Mouse (Mus musculus): Measurements from ENCODE around the gene Gm4133. TPM values are rescaled to one million over a fixed set of nuclear protein-coding genes. Genes with fewer than 3 reads are reported as not detected.

Gene Gm4133
- polyA plus RNA-seq (2015; fragmentation: Nextera tagmentation; extraction: Ambion mirVana) = not detected in 2 replicates

GRCm38 (mm10) chr7:20333965-20334364, at the start of gene Gm4133:
Gene Gm4133, minus strand, starts transcription at chr7:20334065.

GRCm38 (mm10) chr7:20375310-20375709, 41.4 kb upstream of the Gm4133 start, which contains the start of gene Gm5728:
Gene Gm5728, minus strand, starts transcription at chr7:20375410.

Other genes with a start within 250 kb of the Gm4133 start
- gene Vmn1r91, start 234.4 kb downstream of the Gm4133 start, polyA plus RNA-seq (2015; fragmentation: Nextera tagmentation; extraction: Ambion mirVana) = not detected in 2 replicates
- not detected in 2 replicates for gene Gm16442, start 211.5 kb downstream of the Gm4133 start, polyA plus RNA-seq (2015; fragmentation: Nextera tagmentation; extraction: Ambion mirVana)
- gene Vmn1r93, start 195.0 kb downstream of the Gm4133 start, polyA plus RNA-seq (2015; fragmentation: Nextera tagmentation; extraction: Ambion mirVana) = not detected in 2 replicates
- gene Vmn1r94, start 165.7 kb downstream of the Gm4133 start, polyA plus RNA-seq (2015; fragmentation: Nextera tagmentation; extraction: Ambion mirVana) = not detected in 2 replicates
- gene Vmn1r95, start 140.4 kb downstream of the Gm4133 start, polyA plus RNA-seq (2015; fragmentation: Nextera tagmentation; extraction: Ambion mirVana) = not detected in 2 replicates
- gene Gm6164, start 128.5 kb downstream of the Gm4133 start, polyA plus RNA-seq (2015; fragmentation: Nextera tagmentation; extraction: Ambion mirVana) = not detected in 2 replicates
- gene Gm4498, start 100.2 kb downstream of the Gm4133 start, polyA plus RNA-seq (2015; fragmentation: Nextera tagmentation; extraction: Ambion mirVana) = not detected in 2 replicates
- gene Gm5890, start 71.2 kb downstream of the Gm4133 start, polyA plus RNA-seq (2015; fragmentation: Nextera tagmentation; extraction: Ambion mirVana) = not detected in 2 replicates
- gene Gm5728, start 41.3 kb upstream of the Gm4133 start, polyA plus RNA-seq (2015; fragmentation: Nextera tagmentation; extraction: Ambion mirVana) = not detected in 2 replicates
- gene Vmn1r100, start 83.9 kb upstream of the Gm4133 start, polyA plus RNA-seq (2015; fragmentation: Nextera tagmentation; extraction: Ambion mirVana) = not detected in 2 replicates
- gene Vmn1r101, start 108.5 kb upstream of the Gm4133 start, polyA plus RNA-seq (2015; fragmentation: Nextera tagmentation; extraction: Ambion mirVana) = not detected in 2 replicates
- not detected in 2 replicates for gene Gm10670, start 140.9 kb upstream of the Gm4133 start, polyA plus RNA-seq (2015; fragmentation: Nextera tagmentation; extraction: Ambion mirVana)
- gene Vmn1r103, start 176.5 kb upstream of the Gm4133 start, polyA plus RNA-seq (2015; fragmentation: Nextera tagmentation; extraction: Ambion mirVana) = not detected in 2 replicates
- gene Vmn1r104, start 199.8 kb upstream of the Gm4133 start, polyA plus RNA-seq (2015; fragmentation: Nextera tagmentation; extraction: Ambion mirVana) = not detected in 2 replicates
- not detected in 2 replicates for gene Gm5726, start 211.7 kb upstream of the Gm4133 start, polyA plus RNA-seq (2015; fragmentation: Nextera tagmentation; extraction: Ambion mirVana)
- not detected in 2 replicates for gene Gm4141, start 242.2 kb upstream of the Gm4133 start, polyA plus RNA-seq (2015; fragmentation: Nextera tagmentation; extraction: Ambion mirVana)